Mouse (Mus musculus) embryonic facial prominence, embryonic 14.5 days (tissue): ENCODE data around the gene Neu4. TPM values are rescaled to one million over a fixed set of nuclear protein-coding genes. Genes with fewer than 3 reads are reported as not detected.

Source experiments
- ATAC-seq: fragments of 200-750 bp; cut with Nextera tagmentation; 2 replicates; pipeline ENCODE4 v1.8.0; 2017; ENCODE audit warnings: low read depth, moderate number of reproducible peaks, moderate TSS enrichment
- DNase-seq: peaks from one replicate; pipeline ENCODE4 v3.0.0-alpha.2; 2015; ENCODE audit warnings: low spot score
- H3K27ac ChIP-seq: fragments of 300-500 bp; sonication (generic); replicated peaks from 2 replicates; pipeline ENCODE4 v1.5.1; 2014; ENCODE audit warnings: low read depth, mild to moderate bottlenecking, low read length, moderate library complexity
- H3K27me3 ChIP-seq: fragments of 300-500 bp; sonication (generic); replicated peaks from 2 replicates; pipeline ENCODE4 v1.6.1; 2014; ENCODE audit warnings: low read length; ENCODE audit not compliant: control insufficient read depth, insufficient read depth
- H3K36me3 ChIP-seq: fragments of 300-500 bp; sonication (generic); 2 replicates; pipeline ENCODE4 v1.6.1; 2014; ENCODE audit warnings: low read length, mixed read lengths; ENCODE audit not compliant: control insufficient read depth, insufficient read depth
- H3K4me1 ChIP-seq: fragments of 300-500 bp; sonication (generic); 2 replicates; pipeline ENCODE4 v1.6.1; 2014; ENCODE audit warnings: antibody characterized with exemption, low read length; ENCODE audit not compliant: control insufficient read depth, insufficient read depth
- H3K4me2 ChIP-seq: fragments of 300-500 bp; sonication (generic); 2 replicates; pipeline ENCODE4 v1.6.1; 2014; ENCODE audit warnings: low read depth, mild to moderate bottlenecking, low read length, moderate library complexity, mixed read lengths
- H3K4me3 ChIP-seq: fragments of 300-500 bp; sonication (generic); 2 replicates; pipeline ENCODE4 v1.5.1; 2014; ENCODE audit warnings: low read depth, mild to moderate bottlenecking, low read length
- H3K9ac ChIP-seq: fragments of 300-500 bp; sonication (generic); 2 replicates; pipeline ENCODE4 v1.6.1; 2014; ENCODE audit warnings: low read depth, mild to moderate bottlenecking, low read length, moderate library complexity, mixed read lengths
- H3K9me3 ChIP-seq: fragments of 300-500 bp; sonication (generic); 2 replicates; pipeline ENCODE4 v1.6.1; 2016; ENCODE audit warnings: low read length; ENCODE audit not compliant: control insufficient read depth
- WGBS: fragments of 180-500 bp; shearing (Covaris S2); extraction: QIAGEN DNeasy Blood & Tissue Kit; methylation state at CpG from one replicate; pipeline ENCODE4 v1.1.7; 2014; 5-methylcytosine and 5-hydroxymethylcytosine counted together
- polyA plus RNA-seq: library from polyadenylated mRNA; unstranded; fragments of >200 nt; fragmentation: Nextera tagmentation; extraction: Ambion mirVana; gene quantifications from 2 replicates; pipeline ENCODE4 v1.2.1, GENCODE M21; 2014

The Neu4 gene
- polyA plus RNA-seq, 1 experiment from 2014 or later: not detected

GRCm38 (mm10) chr1:94034984-94035743, 14.9 kb downstream of the Neu4 start:
- Histone ChIP-seq H3K36me3 (no peaks in the 10 kb centered on the region), H3K27ac (peak overlapping the region; percentile 19), H3K4me3 (peak overlapping the region; percentile 35), H3K4me2 (peak overlapping the region; percentile 66), H3K9me3 (no peaks in the 10 kb centered on the region), H3K4me1 (0 out of 2 replicates have a peak, but pooled peaks cover 3% of the 10 kb centered on the region), H3K27me3 (no peaks in the 10 kb centered on the region), H3K9ac (peak overlapping the region; percentile 50)
- DNase-seq: peak; percentile 90
- WGBS: 2% methylated on average over 22 of the region's 25 CpGs
- peak; percentile 94 for ATAC-seq

GRCm38 (mm10) chr1:94040391-94040790, 20.1 kb downstream of the Neu4 start:
- Histone ChIP-seq H3K9me3 (no peaks in the 10 kb centered on the region), H3K27ac (no peak overlapping the region), H3K36me3 (no peaks in the 10 kb centered on the region), H3K9ac (no peak overlapping the region), H3K4me3 (no peak overlapping the region), H3K4me2 (no peak overlapping the region), H3K4me1 (0 out of 2 replicates have a peak, but pooled peaks cover 3% of the 10 kb centered on the region), H3K27me3 (no peaks in the 10 kb centered on the region)
- ATAC-seq (no peak), DNase-seq (no peak)
- WGBS: 89% methylated on average over 2 of the region's 2 CpGs

- Histone ChIP-seq H3K4me3 (no peak overlapping the region), H3K27me3 (no peaks in the 10 kb centered on the region), H3K9ac (no peak overlapping the region), H3K36me3 (no peaks in the 10 kb centered on the region), H3K9me3 (no peaks in the 10 kb centered on the region), H3K27ac (no peak overlapping the region), H3K4me2 (no peak overlapping the region), H3K4me1 (no peaks in the 10 kb centered on the region)
- WGBS: 64% methylated on average over 3 of the region's 3 CpGs
- ATAC-seq (no peak), DNase-seq (no peak)
These were observed 25.3 kb downstream of the Neu4 start for GRCm38 (mm10) chr1:94045559-94045958.

DNA sequence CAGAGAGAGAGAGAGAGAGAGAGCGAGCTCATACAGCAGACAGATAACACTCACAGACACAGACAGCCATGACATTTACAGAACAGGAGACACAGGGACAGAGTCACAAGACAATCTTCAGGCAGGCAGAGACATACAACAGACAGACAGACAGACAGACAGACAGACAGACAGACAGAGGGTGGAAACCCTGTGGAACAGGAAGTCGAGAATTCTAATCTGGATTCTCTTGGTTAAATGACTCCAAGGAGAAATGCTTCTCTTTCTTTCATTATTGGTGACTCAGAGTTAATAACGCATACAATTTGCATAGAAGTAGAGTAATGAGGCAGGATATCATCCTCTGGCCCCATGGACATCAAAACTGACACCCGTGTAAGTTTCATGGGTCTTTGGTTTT, 26.3 kb downstream of the Neu4 start:
- Histone ChIP-seq H3K27ac (no peak overlapping the region), H3K4me1 (no peaks in the 10 kb centered on the region), H3K9ac (no peak overlapping the region), H3K27me3 (no peaks in the 10 kb centered on the region), H3K4me3 (no peak overlapping the region), H3K4me2 (no peak overlapping the region), H3K36me3 (no peaks in the 10 kb centered on the region), H3K9me3 (no peaks in the 10 kb centered on the region)
- WGBS: 74% methylated on average over 4 of the region's 4 CpGs
- no peak for ATAC-seq
- no peak for DNase-seq

DNA sequence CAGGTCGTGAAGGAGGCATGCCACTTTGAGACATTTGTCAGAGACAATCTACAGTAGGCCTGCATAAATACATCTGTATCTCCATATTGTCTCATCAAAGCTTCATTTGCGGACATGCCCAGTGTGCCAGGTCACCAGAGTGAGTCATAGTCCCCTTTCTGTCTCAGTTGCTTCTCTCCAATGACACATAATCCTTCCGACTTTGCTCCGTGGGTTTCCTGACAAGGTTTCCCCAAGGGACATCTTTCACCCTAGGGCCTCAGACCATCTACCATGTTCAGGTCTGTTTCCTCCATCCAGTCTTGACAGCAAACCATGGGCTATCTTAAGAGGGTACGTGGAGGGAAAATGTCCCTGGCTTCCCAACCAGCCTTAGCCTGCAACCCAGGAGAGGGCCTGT, 30.9 kb downstream of the Neu4 start:
- no peaks in the 10 kb centered on the region for H3K36me3 ChIP-seq
- no peaks in the 10 kb centered on the region for H3K27me3 ChIP-seq
- 81% methylated on average over 5 of the region's 5 CpGs for WGBS
- H3K9ac ChIP-seq: no peak overlapping the region
- no peaks in the 10 kb centered on the region for H3K4me1 ChIP-seq
- no peak overlapping the region for H3K27ac ChIP-seq
- ATAC-seq (no peak), DNase-seq (no peak)
- H3K9me3 ChIP-seq: no peaks in the 10 kb centered on the region
- H3K4me2 ChIP-seq: no peak overlapping the region
- no peak overlapping the region for H3K4me3 ChIP-seq

GRCm38 (mm10) chr1:94052373-94052772, 32.1 kb downstream of the Neu4 start, which contains the start of gene Pdcd1:
Pdcd1 (minus strand) TSS chr1:94052553.
- no peak for DNase-seq
- H3K4me3 ChIP-seq: no peak within 1 kb of the TSS
- no peak within 1 kb of the TSS for H3K4me2 ChIP-seq
- no peaks in the 10 kb centered on the region for H3K9me3 ChIP-seq
- 54% methylated on average over 6 of the region's 6 CpGs for WGBS
- H3K9ac ChIP-seq: no peak within 1 kb of the TSS
- H3K27ac ChIP-seq: no peak within 1 kb of the TSS
- H3K4me1 ChIP-seq: no peaks in the 10 kb centered on the region
- no peaks in the 10 kb centered on the region for H3K36me3 ChIP-seq
- ATAC-seq: no peak
- H3K27me3 ChIP-seq: no peaks in the 10 kb centered on the region

DNA sequence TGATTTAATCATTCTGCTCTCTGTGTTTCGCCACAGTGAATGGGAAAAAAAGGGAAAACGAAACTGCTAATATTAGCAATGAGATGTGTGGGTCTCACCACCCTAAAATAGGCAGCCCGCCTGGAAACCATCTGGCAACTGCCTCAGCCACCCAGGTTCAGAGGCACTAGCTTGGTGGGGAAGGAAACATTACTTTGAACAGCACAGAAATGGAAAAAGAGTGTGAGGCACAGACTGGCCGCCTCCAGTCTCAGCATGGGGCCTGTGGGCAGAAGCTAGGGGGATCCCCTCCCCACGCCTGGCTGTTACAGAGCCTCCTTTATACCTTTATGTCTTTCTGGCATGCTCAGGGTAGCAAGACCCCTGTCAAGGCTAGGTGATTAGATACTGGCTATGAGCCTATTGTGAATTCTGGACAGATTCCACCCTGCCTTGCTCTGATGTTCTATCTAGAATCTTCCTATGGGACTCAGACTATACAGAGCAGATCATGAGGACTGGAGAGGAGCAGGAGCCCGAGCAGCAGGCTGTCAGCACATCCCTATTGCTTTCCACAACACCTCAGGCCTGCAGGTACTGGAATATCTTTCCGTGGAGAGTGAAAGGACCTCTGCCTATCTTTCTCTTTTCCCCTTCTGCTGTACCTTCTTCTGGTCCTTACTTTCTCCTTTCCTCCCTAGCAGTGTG, 33.4 kb downstream of the Neu4 start:
- no peak overlapping the region for H3K9ac ChIP-seq
- no peak overlapping the region for H3K4me2 ChIP-seq
- H3K36me3 ChIP-seq: no peaks in the 10 kb centered on the region
- no peaks in the 10 kb centered on the region for H3K4me1 ChIP-seq
- ATAC-seq: no peak
- no peaks in the 10 kb centered on the region for H3K9me3 ChIP-seq
- no peak overlapping the region for H3K27ac ChIP-seq
- no peaks in the 10 kb centered on the region for H3K27me3 ChIP-seq
- H3K4me3 ChIP-seq: no peak overlapping the region
- no peak for DNase-seq
- 61% methylated on average over 7 of the region's 7 CpGs for WGBS

DNA sequence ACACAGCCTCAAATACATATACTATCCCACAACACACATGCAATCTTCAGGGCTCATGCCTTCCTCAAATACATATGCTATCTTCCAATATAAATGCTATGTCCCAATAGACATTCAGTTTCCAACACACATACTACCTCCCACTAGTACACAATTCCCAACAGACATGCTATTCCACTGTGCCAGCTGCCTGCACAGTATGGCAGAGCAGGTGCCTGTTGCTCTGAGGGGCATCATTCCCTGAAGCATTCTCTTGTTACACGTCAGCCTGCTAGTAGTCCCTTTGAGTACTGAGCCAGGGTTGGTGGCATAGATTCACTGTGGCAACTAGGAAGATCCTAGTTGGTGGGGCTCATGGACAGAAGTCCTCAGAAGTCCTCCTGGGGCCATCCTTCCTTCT, 34.2 kb downstream of the Neu4 start:
- no peaks in the 10 kb centered on the region for H3K27me3 ChIP-seq
- ATAC-seq: peak; percentile 85; the same call in 1 of the 2 replicates
- no peaks in the 10 kb centered on the region for H3K9me3 ChIP-seq
- H3K27ac ChIP-seq: no peak overlapping the region
- no peak overlapping the region for H3K9ac ChIP-seq
- no peaks in the 10 kb centered on the region for H3K4me1 ChIP-seq
- no peak overlapping the region for H3K4me3 ChIP-seq
- H3K36me3 ChIP-seq: no peaks in the 10 kb centered on the region
- no peak for DNase-seq
- H3K4me2 ChIP-seq: no peak overlapping the region
- WGBS: 68% methylated on average over 1 of the region's 1 CpGs
